Comparison of ENCODE assay signal across 8 mouse cellular contexts in genomic region chr11:75053722-75054121, GRCm38 (mm10).
A peak's percentile ranks its signal among the peaks of the same experiment; 100 is the strongest.
DNase-seq lines count a peak whose midpoint lies in the region; ATAC-seq and TF ChIP-seq lines count a peak whose summit lies in the region.
"Had no signal": no experiment of that assay in that cellular context is flagged by ENCODE, and none has a peak within 500 bp of the region (broad histone marks: within the 10 kb centered on the region; RNA-seq: fewer than 3 reads in every experiment).

No protein-coding gene starts in this region.

- H3K4me1 ChIP-seq in lung, embryonic 14.5 days (ENCODE audit: insufficient read depth): peaks cover 48% of the 10 kb centered on the region
- peaks cover 54% of the 10 kb centered on the region for H3K4me1 ChIP-seq in heart, embryonic 10.5 days
- H3K4me1 ChIP-seq in stomach, embryonic 14.5 days (ENCODE audit: control insufficient read depth, insufficient read depth, low read length): peaks cover 59% of the 10 kb centered on the region

- no peak for DNase-seq in lung, embryonic 14.5 days
- no peak for DNase-seq in lung, postnatal 25 days (ENCODE audit: low spot score)
- DNase-seq in heart, embryonic 10.5 days (ENCODE audit: low spot score): no peak
- peak; percentile 20 for DNase-seq in kidney, postnatal 14 days
- no peak for DNase-seq in gastrocnemius, postnatal 10 days
- no peak for DNase-seq in left cerebral cortex, adult 9 months (ENCODE audit: low spot score in 2 of 2)

- no peak overlapping the region for H3K4me3 ChIP-seq in lung, embryonic 14.5 days (ENCODE audit: low read depth, low read length)
- no peak overlapping the region for H3K4me3 ChIP-seq in heart, embryonic 10.5 days
- no peak overlapping the region for H3K4me3 ChIP-seq in stomach, embryonic 14.5 days (ENCODE audit: low read depth, low read length)

- no peak overlapping the region for H3K9ac ChIP-seq in lung, embryonic 14.5 days
- H3K9ac ChIP-seq in stomach, embryonic 14.5 days (replicated peaks; ENCODE audit: low read depth, low read length): no peak overlapping the region

- no peaks in the 10 kb centered on the region for H3K9me3 ChIP-seq in lung, embryonic 14.5 days (ENCODE audit: low read depth, low read length)
- no peaks in the 10 kb centered on the region for H3K9me3 ChIP-seq in heart, embryonic 10.5 days
- no peaks in the 10 kb centered on the region for H3K9me3 ChIP-seq in stomach, embryonic 14.5 days (ENCODE audit: control insufficient read depth, low read depth, low read length)

- peaks cover 5% of the 10 kb centered on the region; the same call in 1 of the 2 replicates for H3K36me3 ChIP-seq in lung, embryonic 14.5 days (ENCODE audit: insufficient read depth)
- peaks cover 7% of the 10 kb centered on the region; the same call in 1 of the 2 replicates for H3K36me3 ChIP-seq in heart, embryonic 10.5 days
- no peaks in the 10 kb centered on the region for H3K36me3 ChIP-seq in stomach, embryonic 14.5 days (ENCODE audit: control insufficient read depth, insufficient read depth, low read length)

- WGBS in lung, embryonic 14.5 days: 12% methylated on average over 7 of the region's 7 CpGs
- WGBS in heart, embryonic 10.5 days: 49% methylated on average over 7 of the region's 7 CpGs
- WGBS in stomach, embryonic 14.5 days: 10% methylated on average over 7 of the region's 7 CpGs

- peak overlapping the region; percentile 96 for H3K27ac ChIP-seq in lung, embryonic 14.5 days (ENCODE audit: low read depth)
- H3K27ac ChIP-seq in heart, embryonic 10.5 days: peak overlapping the region; percentile 78
- peak overlapping the region; percentile 99 for H3K27ac ChIP-seq in stomach, embryonic 14.5 days (ENCODE audit: low read length)
- H3K27ac ChIP-seq: macrophage had no signal

- no peak for TF ChIP-seq CTCF in lung, embryonic 14.5 days (IDR thresholded peaks at IDR 0.05; ENCODE audit: low read depth)

- H3K4me2 ChIP-seq in lung, embryonic 14.5 days: peak overlapping the region; percentile 40; the same call in 1 of the 2 replicates
- 0 out of 2 replicates have a peak overlapping the region, but pooled peaks have one; percentile 16 for H3K4me2 ChIP-seq in stomach, embryonic 14.5 days (replicated peaks; ENCODE audit: low read depth, low read length)

- H3K27me3 ChIP-seq in lung, embryonic 14.5 days (ENCODE audit: insufficient read depth, low read length): no peaks in the 10 kb centered on the region
- H3K27me3 ChIP-seq in heart, embryonic 10.5 days (ENCODE audit: insufficient read depth, poor library complexity, severe bottlenecking): no peaks in the 10 kb centered on the region
- no peaks in the 10 kb centered on the region for H3K27me3 ChIP-seq in stomach, embryonic 14.5 days (ENCODE audit: control insufficient read depth, insufficient read depth, low read length)

- peak; percentile 21 for ATAC-seq in lung, embryonic 14.5 days (ENCODE audit: insufficient read depth)
- no peak for ATAC-seq in stomach, embryonic 14.5 days (ENCODE audit: insufficient number of reproducible peaks, insufficient read depth, low FRiP score, low read depth)
